Mouse (Mus musculus): Measurements from ENCODE around the gene Col16a1. TPM values are rescaled to one million over a fixed set of nuclear protein-coding genes. Genes with fewer than 3 reads are reported as not detected.

Col16a1 gene
- polyA plus RNA-seq, 1 experiment from 2014 or later = 10.5 TPM

GRCm38 (mm10) chr4:130085246-130085820, 37.7 kb downstream of the Col16a1 start:
- Histone ChIP-seq H3K36me3 (ENCODE audit: control insufficient read depth, insufficient read depth, low read length) (no peaks in the 10 kb centered on the region), H3K4me2 (ENCODE audit: low read length) (no peak overlapping the region), H3K27me3 (ENCODE audit: control insufficient read depth, insufficient read depth, low read depth, low read length) (no peaks in the 10 kb centered on the region), H3K9ac (ENCODE audit: low read depth, low read length) (no peak overlapping the region), H3K4me3 (ENCODE audit: low read depth, low read length) (no peak overlapping the region), H3K4me1 (ENCODE audit: control insufficient read depth, insufficient read depth, low read length) (peaks cover 3% of the 10 kb centered on the region; the same call in 1 of the 2 replicates), H3K9me3 (replicated peaks; ENCODE audit: control insufficient read depth, low read length, poor library complexity, severe bottlenecking) (no peaks in the 10 kb centered on the region), H3K27ac (ENCODE audit: low read length) (no peak overlapping the region)
- WGBS = 70% methylated on average over 12 of the region's 12 CpGs
- no peak for ATAC-seq

- Histone ChIP-seq H3K36me3 (ENCODE audit: control insufficient read depth, insufficient read depth, low read length) (no peaks in the 10 kb centered on the region), H3K4me1 (ENCODE audit: control insufficient read depth, insufficient read depth, low read length) (peaks cover 2% of the 10 kb centered on the region; the same call in 1 of the 2 replicates), H3K9me3 (replicated peaks; ENCODE audit: control insufficient read depth, low read length, poor library complexity, severe bottlenecking) (no peaks in the 10 kb centered on the region), H3K27ac (ENCODE audit: low read length) (no peak overlapping the region), H3K9ac (ENCODE audit: low read depth, low read length) (no peak overlapping the region), H3K4me3 (ENCODE audit: low read depth, low read length) (no peak overlapping the region), H3K27me3 (ENCODE audit: control insufficient read depth, insufficient read depth, low read depth, low read length) (no peaks in the 10 kb centered on the region), H3K4me2 (ENCODE audit: low read length) (no peak overlapping the region)
- 13% methylated on average over 7 of the region's 7 CpGs for WGBS
- peak; percentile 57; the same call in 1 of the 2 replicates for ATAC-seq
These were observed 39.7 kb downstream of the Col16a1 start for GRCm38 (mm10) chr4:130087293-130087692.

- WGBS = 32% methylated on average over 3 of the region's 3 CpGs
- no peaks in the 10 kb centered on the region for H3K36me3 ChIP-seq (ENCODE audit: control insufficient read depth, insufficient read depth, low read length)
- ATAC-seq = no peak
- H3K27me3 ChIP-seq (ENCODE audit: control insufficient read depth, insufficient read depth, low read depth, low read length) = no peaks in the 10 kb centered on the region
- H3K4me1 ChIP-seq (ENCODE audit: control insufficient read depth, insufficient read depth, low read length) = no peaks in the 10 kb centered on the region
- no peak overlapping the region for H3K4me3 ChIP-seq (ENCODE audit: low read depth, low read length)
- no peak overlapping the region for H3K9ac ChIP-seq (ENCODE audit: low read depth, low read length)
- no peaks in the 10 kb centered on the region for H3K9me3 ChIP-seq (replicated peaks; ENCODE audit: control insufficient read depth, low read length, poor library complexity, severe bottlenecking)
- H3K4me2 ChIP-seq (ENCODE audit: low read length) = no peak overlapping the region
- H3K27ac ChIP-seq (ENCODE audit: low read length) = no peak overlapping the region
These were observed 47.5 kb downstream of the Col16a1 start for GRCm38 (mm10) chr4:130095137-130095536.

- 26% methylated on average over 8 of the region's 8 CpGs for WGBS
- Histone ChIP-seq H3K27me3 (ENCODE audit: control insufficient read depth, insufficient read depth, low read depth, low read length) (no peaks in the 10 kb centered on the region), H3K4me2 (ENCODE audit: low read length) (no peak overlapping the region), H3K4me3 (ENCODE audit: low read depth, low read length) (no peak overlapping the region), H3K27ac (ENCODE audit: low read length) (no peak overlapping the region), H3K9ac (ENCODE audit: low read depth, low read length) (no peak overlapping the region), H3K36me3 (ENCODE audit: control insufficient read depth, insufficient read depth, low read length) (no peaks in the 10 kb centered on the region), H3K9me3 (replicated peaks; ENCODE audit: control insufficient read depth, low read length, poor library complexity, severe bottlenecking) (no peaks in the 10 kb centered on the region), H3K4me1 (ENCODE audit: control insufficient read depth, insufficient read depth, low read length) (no peaks in the 10 kb centered on the region; the same call in 1 of the 2 replicates)
- no peak for ATAC-seq
These were observed 53.5 kb downstream of the Col16a1 start for GRCm38 (mm10) chr4:130101183-130101582.

- Histone ChIP-seq H3K9ac (ENCODE audit: low read depth, low read length) (no peak within 1 kb of the TSS), H3K27ac (ENCODE audit: low read length) (no peak within 1 kb of the TSS), H3K4me3 (ENCODE audit: low read depth, low read length) (no peak within 1 kb of the TSS), H3K27me3 (ENCODE audit: control insufficient read depth, insufficient read depth, low read depth, low read length) (no peaks in the 10 kb centered on the region), H3K4me2 (ENCODE audit: low read length) (no peak within 1 kb of the TSS), H3K36me3 (ENCODE audit: control insufficient read depth, insufficient read depth, low read length) (no peaks in the 10 kb centered on the region), H3K4me1 (ENCODE audit: control insufficient read depth, insufficient read depth, low read length) (peaks cover 3% of the 10 kb centered on the region; the same call in 1 of the 2 replicates), H3K9me3 (replicated peaks; ENCODE audit: control insufficient read depth, low read length, poor library complexity, severe bottlenecking) (no peaks in the 10 kb centered on the region)
- 3% methylated on average over 6 of the region's 6 CpGs for WGBS
- ATAC-seq = no peak
These were observed 54.5 kb downstream of the Col16a1 start, which contains the start of gene Pef1 for GRCm38 (mm10) chr4:130102111-130102651. Gene Pef1, plus strand, starts transcription at chr4:130102558.

GRCm38 (mm10) chr4:130103632-130104031, 56.0 kb downstream of the Col16a1 start:
- 78% methylated on average over 12 of the region's 12 CpGs for WGBS
- H3K9ac ChIP-seq (ENCODE audit: low read depth, low read length) = no peak overlapping the region
- no peak overlapping the region for H3K4me2 ChIP-seq (ENCODE audit: low read length)
- H3K27ac ChIP-seq (ENCODE audit: low read length) = no peak overlapping the region
- no peaks in the 10 kb centered on the region for H3K36me3 ChIP-seq (ENCODE audit: control insufficient read depth, insufficient read depth, low read length)
- H3K27me3 ChIP-seq (ENCODE audit: control insufficient read depth, insufficient read depth, low read depth, low read length) = no peaks in the 10 kb centered on the region
- no peaks in the 10 kb centered on the region for H3K9me3 ChIP-seq (replicated peaks; ENCODE audit: control insufficient read depth, low read length, poor library complexity, severe bottlenecking)
- H3K4me3 ChIP-seq (ENCODE audit: low read depth, low read length) = no peak overlapping the region
- peaks cover 9% of the 10 kb centered on the region for H3K4me1 ChIP-seq (ENCODE audit: control insufficient read depth, insufficient read depth, low read length)
- no peak for ATAC-seq

GRCm38 (mm10) chr4:130104584-130104983, 56.9 kb downstream of the Col16a1 start:
- Histone ChIP-seq H3K27ac (ENCODE audit: low read length) (no peak overlapping the region), H3K9ac (ENCODE audit: low read depth, low read length) (no peak overlapping the region), H3K36me3 (ENCODE audit: control insufficient read depth, insufficient read depth, low read length) (no peaks in the 10 kb centered on the region), H3K4me2 (ENCODE audit: low read length) (no peak overlapping the region), H3K27me3 (ENCODE audit: control insufficient read depth, insufficient read depth, low read depth, low read length) (no peaks in the 10 kb centered on the region), H3K4me1 (ENCODE audit: control insufficient read depth, insufficient read depth, low read length) (peaks cover 11% of the 10 kb centered on the region), H3K4me3 (ENCODE audit: low read depth, low read length) (no peak overlapping the region), H3K9me3 (replicated peaks; ENCODE audit: control insufficient read depth, low read length, poor library complexity, severe bottlenecking) (no peaks in the 10 kb centered on the region)
- ATAC-seq = no peak
- 83% methylated on average over 4 of the region's 4 CpGs for WGBS

- Histone ChIP-seq H3K4me1 (ENCODE audit: control insufficient read depth, insufficient read depth, low read length) (peaks cover 11% of the 10 kb centered on the region), H3K9ac (ENCODE audit: low read depth, low read length) (peak overlapping the region; percentile 68; the same call in 1 of the 2 replicates)
- peak; percentile 83 for ATAC-seq
These were observed 59.4 kb downstream of the Col16a1 start for GRCm38 (mm10) chr4:130107065-130107443.

GRCm38 (mm10) chr4:130107444-130108131, 59.9 kb downstream of the Col16a1 start:
- H3K27ac ChIP-seq (ENCODE audit: low read length) = peak overlapping the region; percentile 74
- peak overlapping the region; percentile 68 for H3K9ac ChIP-seq (ENCODE audit: low read depth, low read length)
- WGBS = under 1% methylated on average over 39 of the region's 39 CpGs
- H3K4me1 ChIP-seq (ENCODE audit: control insufficient read depth, insufficient read depth, low read length) = peaks cover 11% of the 10 kb centered on the region
- ATAC-seq = peak; percentile 98
- peak overlapping the region; percentile 60 for H3K4me2 ChIP-seq (ENCODE audit: low read length)
- no peaks in the 10 kb centered on the region for H3K36me3 ChIP-seq (ENCODE audit: control insufficient read depth, insufficient read depth, low read length)
- peak overlapping the region; percentile 67 for H3K4me3 ChIP-seq (ENCODE audit: low read depth, low read length)
- H3K27me3 ChIP-seq (ENCODE audit: control insufficient read depth, insufficient read depth, low read depth, low read length) = no peaks in the 10 kb centered on the region
- H3K9me3 ChIP-seq (replicated peaks; ENCODE audit: control insufficient read depth, low read length, poor library complexity, severe bottlenecking) = no peaks in the 10 kb centered on the region

More at GRCm38 (mm10) chr4:130107065-130107443, 59.4 kb downstream of the Col16a1 start:
- Histone ChIP-seq H3K27me3 (ENCODE audit: control insufficient read depth, insufficient read depth, low read depth, low read length) (no peaks in the 10 kb centered on the region), H3K9me3 (replicated peaks; ENCODE audit: control insufficient read depth, low read length, poor library complexity, severe bottlenecking) (no peaks in the 10 kb centered on the region), H3K4me2 (ENCODE audit: low read length) (peak overlapping the region; percentile 38), H3K4me3 (ENCODE audit: low read depth, low read length) (peak overlapping the region; percentile 67), H3K36me3 (ENCODE audit: control insufficient read depth, insufficient read depth, low read length) (no peaks in the 10 kb centered on the region), H3K27ac (ENCODE audit: low read length) (peak overlapping the region; percentile 74)
- 12% methylated on average over 14 of the region's 14 CpGs for WGBS

Data from midbrain, embryonic 16.5 days (tissue).